Mouse (Mus musculus) yolk sac, embryonic 10.5 days (tissue): ENCODE data around the gene Zfp942.

Experiments used
- DNase-seq: peaks from one replicate; pipeline ENCODE4 v3.0.0-alpha.2; 2017; ENCODE audit warnings: low spot score

Zfp942 gene

DNA sequence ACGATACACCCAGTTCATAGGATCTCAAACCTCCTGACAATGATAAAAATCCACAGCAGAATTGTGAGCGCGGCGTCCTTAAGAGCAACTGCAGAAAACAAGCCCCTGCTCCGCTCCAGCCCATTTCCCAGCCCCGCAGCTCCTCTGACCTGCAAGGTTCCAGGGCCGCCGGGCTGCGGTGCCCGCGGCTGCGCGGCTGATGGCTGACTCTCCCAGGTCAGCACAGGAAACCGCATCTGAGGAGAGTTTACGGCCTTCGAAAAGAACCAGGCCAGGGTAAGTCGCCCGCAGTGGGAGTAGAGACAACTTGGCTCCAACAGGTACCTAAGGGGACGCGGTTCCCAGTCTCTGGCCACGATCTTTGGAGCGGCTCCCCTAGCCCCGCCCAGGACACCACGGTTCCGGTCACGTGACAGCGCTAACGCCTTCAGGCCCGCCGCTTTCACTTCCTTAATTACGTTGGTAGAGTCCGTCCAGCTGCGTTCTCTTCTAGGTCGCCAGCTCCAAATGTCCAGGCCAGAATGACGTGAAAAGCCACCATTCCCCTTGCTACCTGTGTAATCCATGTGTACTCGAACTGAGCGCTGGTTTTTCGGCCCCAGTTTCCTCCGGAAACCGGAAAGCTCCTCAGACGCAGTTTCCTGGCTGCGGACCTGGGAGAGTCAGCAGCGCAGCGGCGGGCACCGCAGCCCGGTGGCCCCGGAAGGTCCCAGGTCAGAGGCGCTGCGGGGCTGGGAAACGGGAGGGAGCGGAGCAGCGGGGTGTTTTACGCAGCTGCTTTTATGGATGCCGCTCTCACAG lies at the start of gene Zfp942, which contains the start of gene Zfp943:
Gene Zfp942, minus strand, starts transcription at position 358 of the 801 bp plus-strand sequence.
Gene Zfp943, plus strand, starts transcription at position 446 of the 801 bp plus-strand sequence.
- DNase-seq: peak; percentile 81

DNA sequence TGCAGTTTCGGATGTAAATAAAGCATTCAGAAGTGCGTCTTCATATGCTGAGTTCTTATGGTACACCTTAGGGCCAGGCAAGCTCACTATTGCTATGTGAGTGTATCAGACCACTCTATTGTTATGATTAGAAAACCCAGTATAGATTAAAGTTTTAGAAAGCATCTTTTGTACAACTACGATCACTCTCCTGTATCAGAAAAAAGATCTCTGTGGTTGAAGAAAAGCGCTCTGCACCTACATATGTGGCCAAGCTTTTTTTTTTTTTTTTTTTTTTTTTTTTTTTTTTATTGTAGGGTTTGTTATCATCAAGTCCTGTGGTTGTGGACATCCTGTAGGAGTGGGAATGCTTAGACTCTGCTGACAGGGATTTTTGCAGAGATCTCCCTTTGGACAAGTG lies 1.0 kb upstream of the Zfp942 start:
- DNase-seq: no peak

- peak; percentile 74 for DNase-seq
Observed at GRCm38 (mm10) chr17:21909456-21910052, 52.7 kb downstream of the Zfp942 start, which contains the start of gene Zfp995. TSS of gene Zfp995 (minus strand) at chr17:21909926.

DNA sequence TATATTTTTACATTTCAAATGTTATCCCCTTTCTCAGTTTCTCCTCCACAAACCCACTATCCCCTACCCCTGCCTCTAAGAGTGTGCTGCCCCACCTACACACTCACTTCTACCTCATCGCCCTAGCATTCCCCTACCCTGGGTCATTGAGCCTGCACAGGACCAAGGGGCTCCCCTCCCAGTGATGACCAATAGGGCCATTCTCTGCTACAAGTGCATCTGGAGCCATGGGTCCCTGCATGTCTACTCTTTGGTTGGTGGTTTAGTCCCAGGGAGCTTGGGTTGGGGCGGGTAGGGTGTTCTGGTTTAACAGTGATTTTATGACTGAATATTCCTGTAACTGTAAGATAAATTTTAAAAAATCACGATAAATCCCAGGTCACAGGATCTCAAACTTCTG lies 53.2 kb downstream of the Zfp942 start:
- DNase-seq: peak; percentile 1
